Mouse (Mus musculus) embryonic fibroblast, embryonic 13.5 days (primary cell): ENCODE results near the gene Prdx6. TPM values are rescaled to one million over a fixed set of nuclear protein-coding genes. Genes with fewer than 3 reads are reported as not detected.

ENCODE experiments used
- H3K27ac ChIP-seq: 2 replicates; pipeline ENCODE4 v1.5.1; 2012; ENCODE audit warnings: low read length, control low read depth, inconsistent platforms; ENCODE audit not compliant: insufficient read depth
- H3K4me1 ChIP-seq: 2 replicates; pipeline ENCODE4 v1.6.1; 2011; ENCODE audit warnings: low read length; ENCODE audit not compliant: control insufficient read depth, insufficient read depth
- H3K4me3 ChIP-seq: 2 replicates; pipeline ENCODE4 v1.5.1; 2011; ENCODE audit warnings: mild to moderate bottlenecking, control low read depth, low read length; ENCODE audit not compliant: insufficient read depth
- CTCF ChIP-seq: IDR thresholded peaks from 2 replicates; pipeline ENCODE4 v1.5.1; 2011; ENCODE audit warnings: mild to moderate bottlenecking, control low read depth, low read length, moderate library complexity, borderline replicate concordance; ENCODE audit not compliant: insufficient read depth
- POLR2A ChIP-seq: IDR thresholded peaks from 2 replicates; pipeline ENCODE4 v1.6.1; 2011; ENCODE audit warnings: low read depth, mild to moderate bottlenecking, control low read depth, low read length, moderate library complexity
- polyA plus RNA-seq: library from polyadenylated mRNA; stranded (reverse); fragments of >200 nt; gene quantifications from 2 replicates; pipeline ENCODE4 v1.2.4, GENCODE M21; 2011; ENCODE audit warnings: low read depth; ENCODE audit not compliant: missing spikeins, insufficient read length

Gene Prdx6
- 160 and 203 TPM in 2 replicates for polyA plus RNA-seq

GRCm38 (mm10) chr1:161250604-161251416, at the start of gene Prdx6:
TSS of gene Prdx6 (minus strand) at chr1:161251219.
- Histone ChIP-seq H3K4me1 (peaks cover 11% of the 10 kb centered on the region), H3K4me3 (peak within 1 kb of the TSS; percentile 90), H3K27ac (peak within 1 kb of the TSS; percentile 70)
- TF ChIP-seq CTCF (no peak), POLR2A (peak; percentile 98)

- H3K4me1 ChIP-seq: no peaks in the 10 kb centered on the region
- H3K4me3 ChIP-seq: no peak overlapping the region
- TF ChIP-seq CTCF: no peak
- TF ChIP-seq POLR2A: no peak
- no peak overlapping the region for H3K27ac ChIP-seq
Measured at GRCm38 (mm10) chr1:161288256-161288655, 37.2 kb upstream of the Prdx6 start.

DNA sequence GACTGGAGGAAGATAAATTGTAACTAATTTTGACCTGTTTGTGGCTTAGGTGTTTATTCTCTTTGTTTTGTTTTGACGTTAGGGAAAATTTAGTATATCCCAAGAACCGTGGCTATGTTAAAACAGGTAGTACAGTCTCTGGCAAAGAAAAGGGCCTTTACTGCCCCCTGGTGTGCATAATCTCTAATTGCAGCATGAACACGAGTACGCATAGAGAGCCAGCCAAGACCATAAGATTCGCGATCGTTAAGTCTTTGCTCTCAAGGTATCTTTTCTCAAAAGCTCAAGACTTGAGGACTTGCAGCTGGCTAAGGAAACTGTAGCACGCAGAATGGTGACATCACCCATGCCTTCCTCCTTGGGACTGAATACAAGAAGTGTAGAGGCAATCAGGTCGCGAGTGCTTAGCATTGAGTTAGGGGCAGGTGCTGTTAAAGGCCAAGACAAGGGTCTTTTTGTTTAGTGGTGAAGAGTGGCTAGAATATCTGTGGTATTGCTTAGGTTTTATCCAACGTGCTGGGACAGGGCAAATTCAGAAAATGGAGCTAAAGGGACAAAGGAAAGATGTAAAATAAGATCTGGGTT, 35.8 kb upstream of the Prdx6 start:
- TF ChIP-seq POLR2A (no peak), CTCF (no peak)

DNA sequence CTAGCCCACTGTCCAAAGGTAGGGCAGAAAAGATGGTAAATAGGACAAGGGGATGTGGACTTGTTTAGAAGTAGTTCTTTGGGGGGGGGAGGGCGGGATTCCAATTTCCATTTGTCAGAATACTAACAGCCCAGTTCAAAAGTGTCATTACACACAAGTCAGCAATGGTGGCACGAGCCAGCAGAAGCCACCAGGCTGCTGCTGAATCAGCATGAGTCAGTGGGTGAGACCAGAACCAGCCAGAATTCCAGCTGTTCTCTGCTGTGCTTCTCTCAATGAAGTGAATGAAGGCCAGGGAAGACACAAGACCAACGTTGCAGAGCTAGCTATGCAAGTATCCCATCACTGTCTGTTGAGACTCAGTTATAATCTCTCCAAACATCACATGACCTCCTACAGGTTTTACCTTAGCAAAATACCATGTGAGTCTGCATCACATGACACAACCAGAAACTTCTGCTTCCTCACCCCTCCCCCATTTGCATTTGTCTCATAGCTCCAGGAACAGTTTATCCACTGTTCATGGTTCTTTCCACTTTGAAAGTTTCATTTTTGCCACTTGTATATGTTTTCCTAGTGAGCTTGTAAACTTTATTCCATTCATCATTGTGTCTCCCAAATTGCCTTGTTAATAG, 30.2 kb upstream of the Prdx6 start:
- no peak for TF ChIP-seq CTCF
- TF ChIP-seq POLR2A: no peak
- Histone ChIP-seq H3K4me3 (no peak overlapping the region), H3K4me1 (no peaks in the 10 kb centered on the region), H3K27ac (no peak overlapping the region)

More for the DNA sequence above, 35.8 kb upstream of the Prdx6 start:
- Histone ChIP-seq H3K4me3 (no peak overlapping the region), H3K4me1 (no peaks in the 10 kb centered on the region), H3K27ac (no peak overlapping the region)

- Histone ChIP-seq H3K27ac (no peak overlapping the region), H3K4me3 (no peak overlapping the region), H3K4me1 (no peaks in the 10 kb centered on the region)
- no peak for TF ChIP-seq POLR2A
- no peak for TF ChIP-seq CTCF
Measured at GRCm38 (mm10) chr1:161279244-161279908, 28.4 kb upstream of the Prdx6 start.

- H3K27ac ChIP-seq: no peak overlapping the region
- no peaks in the 10 kb centered on the region for H3K4me1 ChIP-seq
- no peak overlapping the region for H3K4me3 ChIP-seq
- no peak for TF ChIP-seq POLR2A
- no peak for TF ChIP-seq CTCF
Measured at GRCm38 (mm10) chr1:161273486-161273885, 22.5 kb upstream of the Prdx6 start.

DNA sequence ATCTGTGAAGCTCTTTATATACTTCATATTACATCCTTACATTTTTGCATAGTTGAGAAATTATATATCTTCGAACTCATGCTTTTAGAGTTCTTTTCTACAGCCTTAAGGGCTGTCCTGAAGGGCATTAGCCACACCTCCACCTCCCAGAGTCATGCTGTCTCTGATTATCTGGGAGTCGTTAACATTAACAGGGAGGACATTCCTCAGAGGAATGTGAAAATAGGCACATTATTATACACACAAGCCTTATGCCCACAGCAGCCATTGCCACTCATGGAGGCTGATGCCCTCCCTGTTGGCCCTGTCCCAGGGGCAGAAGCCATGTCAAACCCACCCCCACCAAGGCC, 20.4 kb upstream of the Prdx6 start:
- H3K4me3 ChIP-seq: no peak overlapping the region
- TF ChIP-seq POLR2A: no peak
- H3K4me1 ChIP-seq: no peaks in the 10 kb centered on the region; the same call in 1 of the 2 replicates
- no peak overlapping the region for H3K27ac ChIP-seq

GRCm38 (mm10) chr1:161270776-161271460, 19.9 kb upstream of the Prdx6 start:
- TF ChIP-seq POLR2A: no peak
- TF ChIP-seq CTCF: no peak
- Histone ChIP-seq H3K27ac (no peak overlapping the region), H3K4me3 (no peak overlapping the region), H3K4me1 (no peaks in the 10 kb centered on the region; the same call in 1 of the 2 replicates)

DNA sequence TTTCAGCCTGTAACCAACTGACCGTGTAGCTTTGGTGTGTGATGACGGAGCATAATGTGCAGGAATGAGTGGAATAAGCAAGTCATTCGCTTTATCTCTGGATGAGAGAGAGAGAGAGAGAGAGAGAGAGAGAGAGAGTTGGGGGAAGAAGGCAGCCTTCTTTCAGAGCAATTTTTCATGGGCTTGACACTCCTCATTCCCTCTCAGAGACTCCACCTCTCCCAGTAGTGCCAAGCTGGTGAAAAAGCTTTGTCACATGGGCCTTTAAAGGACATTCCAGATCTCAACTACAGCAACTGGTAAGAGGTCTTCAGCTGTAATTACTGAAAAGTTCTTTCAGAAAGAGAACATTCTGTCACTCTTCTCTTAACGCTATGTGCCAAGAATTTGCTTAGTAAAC, 18.3 kb upstream of the Prdx6 start:
- no peak overlapping the region for H3K27ac ChIP-seq
- no peaks in the 10 kb centered on the region; the same call in 1 of the 2 replicates for H3K4me1 ChIP-seq
- H3K4me3 ChIP-seq: no peak overlapping the region
- TF ChIP-seq CTCF (no peak), POLR2A (no peak)
